Mouse (Mus musculus): ENCODE data around the gene Spaca4.
A peak's percentile ranks its signal among the peaks of the same experiment; 100 is the strongest.

DNA sequence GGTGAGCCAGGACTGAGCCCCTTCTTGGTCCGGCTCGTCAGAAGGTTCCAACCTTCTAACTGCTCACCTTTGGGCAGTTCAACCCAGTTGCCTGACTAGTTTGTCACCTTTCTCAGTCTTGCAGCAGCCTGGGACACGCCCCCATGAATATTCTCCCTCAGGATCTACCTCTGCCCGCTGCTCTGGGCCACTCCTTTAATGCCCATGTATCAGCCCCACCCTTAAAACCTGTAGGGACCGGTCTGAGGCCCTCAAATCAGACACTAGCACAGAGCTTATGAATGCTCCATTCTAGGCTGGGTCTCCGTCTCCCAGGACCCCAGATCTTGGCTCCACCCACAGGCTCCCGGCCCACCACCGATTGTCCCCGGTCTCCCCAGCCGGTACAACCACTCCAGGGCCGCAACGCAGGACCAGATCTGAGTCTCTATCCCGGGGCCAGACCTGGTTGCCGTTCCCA, 11.0 kb downstream of the Spaca4 start:
- TF ChIP-seq CTCF (IDR thresholded peaks at IDR 0.05) (no peak), EP300 (IDR thresholded peaks at IDR 0.05) (peak; percentile 39; the same call in 1 of the 2 replicates)

All from lung, postnatal 0 days (tissue).